Mouse (Mus musculus) liver, postnatal 0 days (tissue): ENCODE data around the gene Cemip2. TPM values are rescaled to one million over a fixed set of nuclear protein-coding genes. Genes with fewer than 3 reads are reported as not detected.

ENCODE experiments used
- ATAC-seq: fragments of 200-750 bp; cut with Nextera tagmentation; 2 replicates; pipeline ENCODE4 v1.8.0; 2017; ENCODE audit warnings: mild to moderate bottlenecking, moderate library complexity
- DNase-seq: peaks from one replicate; pipeline ENCODE4 v3.0.0-alpha.2; 2016
- H3K27ac ChIP-seq: fragments of 300-500 bp; sonication (generic); 2 replicates; pipeline ENCODE4 v1.5.1; 2014; ENCODE audit warnings: antibody characterized with exemption, moderate library complexity, mild to moderate bottlenecking, low read depth
- H3K27me3 ChIP-seq: fragments of 300-500 bp; sonication (generic); 2 replicates; pipeline ENCODE4 v1.6.1; 2014; ENCODE audit warnings: low read length, control low read depth, mixed read lengths; ENCODE audit not compliant: insufficient read depth
- H3K36me3 ChIP-seq: fragments of 300-500 bp; sonication (generic); replicated peaks from 2 replicates; pipeline ENCODE4 v1.6.1; 2014; ENCODE audit warnings: mild to moderate bottlenecking, control low read depth, low read length, moderate library complexity, mixed read lengths; ENCODE audit not compliant: insufficient read depth
- H3K4me1 ChIP-seq: fragments of 300-500 bp; sonication (generic); 2 replicates; pipeline ENCODE4 v1.6.1; 2014; ENCODE audit warnings: antibody characterized with exemption, mild to moderate bottlenecking, control low read depth; ENCODE audit not compliant: insufficient read depth
- H3K4me2 ChIP-seq: fragments of 300-500 bp; sonication (generic); 2 replicates; pipeline ENCODE4 v1.6.1; 2014; ENCODE audit warnings: low read depth, mild to moderate bottlenecking, low read length, moderate library complexity, mixed read lengths
- H3K4me3 ChIP-seq: fragments of 300-500 bp; sonication (generic); 2 replicates; pipeline ENCODE4 v1.5.1; 2014; ENCODE audit warnings: low read depth, low read length
- H3K9ac ChIP-seq: fragments of 300-500 bp; sonication (generic); replicated peaks from 2 replicates; pipeline ENCODE4 v1.6.1; 2014; ENCODE audit warnings: mild to moderate bottlenecking, moderate library complexity
- H3K9me3 ChIP-seq: fragments of 300-500 bp; sonication (generic); 2 replicates; pipeline ENCODE4 v1.6.1; 2016; ENCODE audit warnings: mild to moderate bottlenecking, control low read depth, low read length, mixed read lengths
- CTCF ChIP-seq: sonication (generic); IDR thresholded peaks from 2 replicates; pipeline ENCODE4 v1.5.1; 2016; ENCODE audit warnings: antibody characterized with exemption, low read depth
- EP300 ChIP-seq: IDR thresholded peaks from 2 replicates; pipeline ENCODE4 v1.6.1; 2016; ENCODE audit warnings: antibody characterized with exemption, low read depth, mild to moderate bottlenecking
- WGBS: fragments of 180-500 bp; shearing (Covaris S2); extraction: QIAGEN DNeasy Blood & Tissue Kit; methylation state at CpG from one replicate; pipeline ENCODE4 v1.1.7; 2014; ENCODE audit not compliant: insufficient replicate concordance; 5-methylcytosine and 5-hydroxymethylcytosine counted together
- polyA plus RNA-seq: library from polyadenylated mRNA; unstranded; fragments of >200 nt; fragmentation: Nextera tagmentation; extraction: Ambion mirVana; gene quantifications from 2 replicates; pipeline ENCODE4 v1.2.1, GENCODE M21; 2015

The Cemip2 gene
- 5.5 and 6.6 TPM in 2 replicates for polyA plus RNA-seq

- TF ChIP-seq CTCF (peak; percentile 77), EP300 (no peak)
- peak within 1 kb of the TSS; percentile 89 for H3K9ac ChIP-seq
- peak within 1 kb of the TSS; percentile 92 for H3K4me3 ChIP-seq
- DNase-seq = peak; percentile 97
- under 1% methylated on average over 59 of the region's 75 CpGs for WGBS
- H3K9me3 ChIP-seq = no peaks in the 10 kb centered on the region
- H3K4me1 ChIP-seq = peaks cover 26% of the 10 kb centered on the region
- H3K4me2 ChIP-seq = peak within 1 kb of the TSS; percentile 81
- H3K27me3 ChIP-seq = no peaks in the 10 kb centered on the region
- peak within 1 kb of the TSS; percentile 91 for H3K27ac ChIP-seq
- H3K36me3 ChIP-seq = 0 out of 2 replicates have a peak, but pooled peaks cover 4% of the 10 kb centered on the region
- peak; percentile 97 for ATAC-seq
These were observed at the start of gene Cemip2 for GRCm38 (mm10) chr19:21778147-21778917. Cemip2 (plus strand) TSS chr19:21778342.

GRCm38 (mm10) chr19:21728342-21728741 is 49.8 kb upstream of the Cemip2 start:
- ATAC-seq (no peak), DNase-seq (no peak)
- no peak overlapping the region for H3K27ac ChIP-seq
- no peak for TF ChIP-seq CTCF
- TF ChIP-seq EP300 = no peak
- no peak overlapping the region for H3K9ac ChIP-seq
- no peaks in the 10 kb centered on the region for H3K4me1 ChIP-seq
- no peaks in the 10 kb centered on the region for H3K36me3 ChIP-seq
- H3K27me3 ChIP-seq = no peaks in the 10 kb centered on the region
- no peaks in the 10 kb centered on the region for H3K9me3 ChIP-seq
- no peak overlapping the region for H3K4me2 ChIP-seq
- no peak overlapping the region for H3K4me3 ChIP-seq
- 78% methylated on average over 6 of the region's 6 CpGs for WGBS

GRCm38 (mm10) chr19:21731887-21732286 is 46.3 kb upstream of the Cemip2 start:
- H3K27ac ChIP-seq = no peak overlapping the region
- WGBS = 80% methylated on average over 5 of the region's 5 CpGs
- no peak overlapping the region for H3K4me3 ChIP-seq
- H3K9ac ChIP-seq = no peak overlapping the region
- H3K27me3 ChIP-seq = no peaks in the 10 kb centered on the region
- TF ChIP-seq EP300 = no peak
- H3K36me3 ChIP-seq = no peaks in the 10 kb centered on the region
- no peak overlapping the region for H3K4me2 ChIP-seq
- no peak for DNase-seq
- no peak for ATAC-seq
- no peaks in the 10 kb centered on the region; the same call in 1 of the 2 replicates for H3K4me1 ChIP-seq
- H3K9me3 ChIP-seq = no peaks in the 10 kb centered on the region

GRCm38 (mm10) chr19:21733176-21733575 is 45.0 kb upstream of the Cemip2 start:
- Histone ChIP-seq H3K4me2 (no peak overlapping the region), H3K9me3 (no peaks in the 10 kb centered on the region), H3K9ac (no peak overlapping the region), H3K4me3 (no peak overlapping the region), H3K36me3 (no peaks in the 10 kb centered on the region), H3K27me3 (no peaks in the 10 kb centered on the region), H3K27ac (no peak overlapping the region), H3K4me1 (no peaks in the 10 kb centered on the region; the same call in 1 of the 2 replicates)
- 86% methylated on average over 2 of the region's 2 CpGs for WGBS
- DNase-seq = no peak
- TF ChIP-seq EP300 (no peak), CTCF (no peak)
- ATAC-seq = no peak

DNA sequence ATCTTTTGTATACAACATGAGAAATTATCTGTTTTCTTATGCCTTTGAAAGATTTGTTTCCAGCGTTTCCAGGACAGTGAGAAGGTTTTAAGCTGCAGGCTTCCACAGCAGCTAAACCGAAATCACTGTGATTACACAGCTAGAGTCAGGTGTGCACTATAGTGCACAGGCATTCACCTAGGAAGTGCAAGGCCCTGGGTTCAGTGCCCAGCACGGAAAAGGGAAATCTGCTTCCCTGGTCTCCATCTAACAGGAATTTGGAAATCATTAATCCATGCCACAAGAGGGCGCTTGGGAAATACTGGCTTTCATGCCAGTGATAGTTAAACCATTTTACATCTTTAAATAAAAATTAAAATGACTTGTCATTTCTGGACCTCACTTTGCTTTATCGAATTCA is 44.0 kb upstream of the Cemip2 start:
- Histone ChIP-seq H3K9ac (no peak overlapping the region), H3K27ac (no peak overlapping the region), H3K4me3 (no peak overlapping the region), H3K4me2 (no peak overlapping the region), H3K27me3 (no peaks in the 10 kb centered on the region), H3K36me3 (no peaks in the 10 kb centered on the region), H3K9me3 (no peaks in the 10 kb centered on the region), H3K4me1 (no peaks in the 10 kb centered on the region; the same call in 1 of the 2 replicates)
- WGBS = 51% methylated on average over 5 of the region's 5 CpGs
- ATAC-seq (no peak), DNase-seq (no peak)
- TF ChIP-seq EP300 = no peak
- TF ChIP-seq CTCF = peak; percentile 57

GRCm38 (mm10) chr19:21737446-21737845 is 40.7 kb upstream of the Cemip2 start:
- Histone ChIP-seq H3K4me3 (peak overlapping the region; percentile 15; the same call in 1 of the 2 replicates), H3K4me1 (no peaks in the 10 kb centered on the region; the same call in 1 of the 2 replicates), H3K27ac (peak overlapping the region; percentile 69), H3K36me3 (no peaks in the 10 kb centered on the region), H3K27me3 (no peaks in the 10 kb centered on the region), H3K9ac (no peak overlapping the region; the same call in 1 of the 2 replicates), H3K9me3 (no peaks in the 10 kb centered on the region), H3K4me2 (peak overlapping the region; percentile 55)
- WGBS = 20% methylated on average over 18 of the region's 18 CpGs
- ATAC-seq (peak; percentile 85), DNase-seq (peak; percentile 39)
- TF ChIP-seq CTCF = no peak
- TF ChIP-seq EP300 = no peak
